Mouse (Mus musculus) midbrain, embryonic 12.5 days (tissue): Measurements from ENCODE around the gene Dhx16. TPM values are rescaled to one million over a fixed set of nuclear protein-coding genes. Genes with fewer than 3 reads are reported as not detected.

Experiments
- ATAC-seq: fragments of 200-750 bp; cut with Nextera tagmentation; 2 replicates; pipeline ENCODE4 v1.8.0; 2017; ENCODE audit warnings: low read depth, moderate TSS enrichment, moderate library complexity; ENCODE audit not compliant: low FRiP score
- H3K27ac ChIP-seq: fragments of 300-500 bp; sonication (generic); replicated peaks from 2 replicates; pipeline ENCODE4 v1.5.1; 2016; ENCODE audit warnings: mild to moderate bottlenecking
- H3K27me3 ChIP-seq: fragments of 300-500 bp; sonication (generic); 2 replicates; pipeline ENCODE4 v1.6.1; 2016; ENCODE audit warnings: mild to moderate bottlenecking
- H3K36me3 ChIP-seq: fragments of 300-500 bp; sonication (generic); 2 replicates; pipeline ENCODE4 v1.6.1; 2016
- H3K4me1 ChIP-seq: fragments of 300-500 bp; sonication (generic); 2 replicates; pipeline ENCODE4 v1.6.1; 2016
- H3K4me2 ChIP-seq: fragments of 300-500 bp; sonication (generic); replicated peaks from 2 replicates; pipeline ENCODE4 v1.6.1; 2016; ENCODE audit warnings: mild to moderate bottlenecking, moderate library complexity
- H3K4me3 ChIP-seq: fragments of 300-500 bp; sonication (generic); 2 replicates; pipeline ENCODE4 v1.5.1; 2016; ENCODE audit warnings: mild to moderate bottlenecking
- H3K9ac ChIP-seq: fragments of 300-500 bp; sonication (generic); replicated peaks from 2 replicates; pipeline ENCODE4 v1.6.1; 2016; ENCODE audit warnings: mild to moderate bottlenecking, moderate library complexity
- H3K9me3 ChIP-seq: fragments of 300-500 bp; sonication (generic); 2 replicates; pipeline ENCODE4 v1.6.1; 2016; ENCODE audit warnings: mild to moderate bottlenecking
- WGBS: fragments of 180-500 bp; shearing (Covaris S2); methylation state at CpG from one replicate; pipeline ENCODE4 v1.1.7; 2016; 5-methylcytosine and 5-hydroxymethylcytosine counted together
- polyA plus RNA-seq: library from polyadenylated mRNA; unstranded; fragments of >200 nt; fragmentation: Nextera tagmentation; extraction: Ambion mirVana; gene quantifications from 2 replicates; pipeline ENCODE4 v1.2.1, GENCODE M21; 2016

Dhx16 gene
- polyA plus RNA-seq, 1 experiment from 2014 or later = 48.2 TPM

GRCm38 (mm10) chr17:35873774-35874519, 5.7 kb upstream of the Dhx16 start:
- H3K9ac ChIP-seq = no peak overlapping the region; the same call in 1 of the 2 replicates
- H3K4me1 ChIP-seq = peaks cover 39% of the 10 kb centered on the region
- WGBS = 35% methylated on average over 21 of the region's 21 CpGs
- H3K4me3 ChIP-seq = peak overlapping the region; percentile 14; the same call in 1 of the 2 replicates
- 0 out of 2 replicates have a peak, but pooled peaks cover 5% of the 10 kb centered on the region for H3K9me3 ChIP-seq
- H3K27me3 ChIP-seq = no peaks in the 10 kb centered on the region
- peak overlapping the region; percentile 27 for H3K4me2 ChIP-seq
- peak overlapping the region; percentile 49; the same call in 1 of the 2 replicates for H3K27ac ChIP-seq
- peak; percentile 28 for ATAC-seq
- peaks cover 47% of the 10 kb centered on the region for H3K36me3 ChIP-seq

DNA sequence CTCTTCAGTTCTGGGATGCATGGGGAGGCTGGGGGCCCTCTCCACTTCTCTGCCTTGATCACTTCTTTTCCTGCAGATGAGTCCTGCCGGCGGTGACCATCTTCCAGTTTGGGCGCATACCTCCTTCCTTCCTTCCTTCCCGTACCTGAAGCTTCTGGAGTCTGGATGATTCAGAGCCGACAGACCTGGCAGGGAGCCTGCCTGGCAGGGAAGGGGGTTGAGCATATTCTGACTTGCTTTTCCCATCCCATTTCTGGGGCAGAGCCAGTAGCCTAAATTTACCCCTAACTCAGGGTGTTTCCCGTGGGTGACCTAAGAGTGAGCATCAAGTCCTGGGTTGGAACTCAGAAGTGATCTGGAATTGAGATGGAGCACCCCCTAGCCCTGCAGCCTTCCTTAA, 4.9 kb upstream of the Dhx16 start:
- ATAC-seq = no peak
- H3K27me3 ChIP-seq = no peaks in the 10 kb centered on the region
- peaks cover 33% of the 10 kb centered on the region for H3K4me1 ChIP-seq
- WGBS = 95% methylated on average over 6 of the region's 6 CpGs
- H3K36me3 ChIP-seq = peaks cover 47% of the 10 kb centered on the region
- no peak overlapping the region for H3K4me2 ChIP-seq
- 0 out of 2 replicates have a peak, but pooled peaks cover 5% of the 10 kb centered on the region for H3K9me3 ChIP-seq
- no peak overlapping the region for H3K9ac ChIP-seq
- H3K27ac ChIP-seq = no peak overlapping the region
- no peak overlapping the region for H3K4me3 ChIP-seq

DNA sequence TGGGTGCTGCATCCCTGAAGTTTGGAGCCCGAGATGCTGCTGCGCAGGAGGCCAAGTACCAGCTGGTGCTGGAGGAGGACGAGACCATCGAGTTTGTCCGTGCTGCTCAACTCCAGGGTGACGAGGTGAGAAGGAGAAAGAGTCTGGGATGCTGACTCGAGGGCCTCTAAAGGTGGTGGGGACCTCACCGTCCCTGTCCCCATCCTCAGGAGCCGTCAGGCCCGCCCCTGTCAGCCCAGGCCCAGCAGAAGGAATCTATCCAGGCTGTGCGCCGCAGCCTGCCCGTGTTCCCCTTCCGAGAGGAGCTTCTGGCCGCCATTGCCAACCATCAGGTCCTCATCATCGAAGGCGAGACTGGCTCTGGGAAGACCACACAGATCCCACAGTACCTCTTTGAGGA, 3.3 kb downstream of the Dhx16 start:
- Histone ChIP-seq H3K4me2 (no peak overlapping the region), H3K4me3 (no peak overlapping the region), H3K36me3 (peaks cover 64% of the 10 kb centered on the region), H3K27ac (no peak overlapping the region), H3K4me1 (peaks cover 15% of the 10 kb centered on the region), H3K27me3 (no peaks in the 10 kb centered on the region), H3K9ac (no peak overlapping the region), H3K9me3 (no peaks in the 10 kb centered on the region)
- no peak for ATAC-seq
- 93% methylated on average over 17 of the region's 17 CpGs for WGBS

DNA sequence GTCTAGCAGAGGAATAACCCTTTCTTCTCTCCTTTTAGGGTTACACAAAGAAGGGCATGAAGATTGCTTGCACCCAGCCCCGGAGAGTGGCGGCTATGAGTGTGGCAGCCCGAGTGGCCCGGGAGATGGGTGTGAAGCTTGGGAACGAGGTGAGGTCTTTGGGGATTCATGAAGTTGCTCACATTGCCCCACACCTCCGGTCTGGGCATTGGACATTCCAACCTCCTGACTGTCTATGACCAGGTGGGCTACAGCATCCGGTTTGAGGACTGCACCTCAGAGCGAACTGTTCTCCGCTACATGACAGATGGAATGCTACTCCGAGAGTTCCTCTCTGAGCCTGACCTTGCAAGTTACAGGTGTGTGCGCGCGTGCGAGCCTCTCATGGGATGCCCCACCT, 4.2 kb downstream of the Dhx16 start:
- peaks cover 73% of the 10 kb centered on the region for H3K36me3 ChIP-seq
- 96% methylated on average over 14 of the region's 14 CpGs for WGBS
- H3K4me1 ChIP-seq = peaks cover 15% of the 10 kb centered on the region
- H3K9ac ChIP-seq = no peak overlapping the region
- no peaks in the 10 kb centered on the region for H3K9me3 ChIP-seq
- H3K27me3 ChIP-seq = no peaks in the 10 kb centered on the region
- no peak overlapping the region for H3K27ac ChIP-seq
- no peak overlapping the region for H3K4me3 ChIP-seq
- no peak for ATAC-seq
- no peak overlapping the region for H3K4me2 ChIP-seq

DNA sequence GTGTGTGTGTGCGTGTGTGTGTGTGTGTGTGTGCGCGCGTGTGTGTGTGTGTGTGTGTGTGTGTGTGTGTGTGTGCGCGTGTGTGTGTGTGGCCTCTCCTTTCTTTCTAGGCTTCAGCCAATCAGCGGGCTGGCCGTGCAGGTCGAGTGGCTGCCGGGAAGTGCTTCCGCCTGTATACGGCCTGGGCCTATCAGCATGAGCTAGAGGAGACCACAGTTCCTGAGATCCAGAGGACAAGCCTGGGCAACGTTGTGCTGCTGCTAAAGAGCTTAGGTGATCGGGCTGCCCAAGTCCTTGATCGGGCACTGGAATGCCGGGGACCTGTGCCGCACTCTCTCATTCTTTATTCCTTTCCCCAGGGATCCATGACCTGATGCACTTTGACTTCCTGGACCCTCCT, 8.1 kb downstream of the Dhx16 start:
- Histone ChIP-seq H3K4me1 (no peaks in the 10 kb centered on the region), H3K27me3 (no peaks in the 10 kb centered on the region), H3K27ac (no peak overlapping the region), H3K4me2 (no peak overlapping the region), H3K9me3 (no peaks in the 10 kb centered on the region), H3K4me3 (no peak overlapping the region), H3K36me3 (peaks cover 97% of the 10 kb centered on the region), H3K9ac (no peak overlapping the region)
- WGBS = 92% methylated on average over 13 of the region's 17 CpGs
- ATAC-seq = no peak

- peak within 1 kb of the TSS; percentile 96 for H3K4me2 ChIP-seq
- H3K9me3 ChIP-seq = no peaks in the 10 kb centered on the region
- peak; percentile 95 for ATAC-seq
- H3K4me3 ChIP-seq = peak within 1 kb of the TSS; percentile 82
- peak within 1 kb of the TSS; percentile 85 for H3K9ac ChIP-seq
- H3K4me1 ChIP-seq = peaks cover 20% of the 10 kb centered on the region
- no peaks in the 10 kb centered on the region for H3K27me3 ChIP-seq
- WGBS = under 1% methylated on average over 71 of the region's 86 CpGs
- peak within 1 kb of the TSS; percentile 92 for H3K27ac ChIP-seq
- H3K36me3 ChIP-seq = peaks cover 62% of the 10 kb centered on the region
Measured at GRCm38 (mm10) chr17:35896781-35897643, 17.4 kb downstream of the Dhx16 start, which contains the start of gene 2310061I04Rik. TSS of gene 2310061I04Rik (minus strand) at chr17:35897431.

DNA sequence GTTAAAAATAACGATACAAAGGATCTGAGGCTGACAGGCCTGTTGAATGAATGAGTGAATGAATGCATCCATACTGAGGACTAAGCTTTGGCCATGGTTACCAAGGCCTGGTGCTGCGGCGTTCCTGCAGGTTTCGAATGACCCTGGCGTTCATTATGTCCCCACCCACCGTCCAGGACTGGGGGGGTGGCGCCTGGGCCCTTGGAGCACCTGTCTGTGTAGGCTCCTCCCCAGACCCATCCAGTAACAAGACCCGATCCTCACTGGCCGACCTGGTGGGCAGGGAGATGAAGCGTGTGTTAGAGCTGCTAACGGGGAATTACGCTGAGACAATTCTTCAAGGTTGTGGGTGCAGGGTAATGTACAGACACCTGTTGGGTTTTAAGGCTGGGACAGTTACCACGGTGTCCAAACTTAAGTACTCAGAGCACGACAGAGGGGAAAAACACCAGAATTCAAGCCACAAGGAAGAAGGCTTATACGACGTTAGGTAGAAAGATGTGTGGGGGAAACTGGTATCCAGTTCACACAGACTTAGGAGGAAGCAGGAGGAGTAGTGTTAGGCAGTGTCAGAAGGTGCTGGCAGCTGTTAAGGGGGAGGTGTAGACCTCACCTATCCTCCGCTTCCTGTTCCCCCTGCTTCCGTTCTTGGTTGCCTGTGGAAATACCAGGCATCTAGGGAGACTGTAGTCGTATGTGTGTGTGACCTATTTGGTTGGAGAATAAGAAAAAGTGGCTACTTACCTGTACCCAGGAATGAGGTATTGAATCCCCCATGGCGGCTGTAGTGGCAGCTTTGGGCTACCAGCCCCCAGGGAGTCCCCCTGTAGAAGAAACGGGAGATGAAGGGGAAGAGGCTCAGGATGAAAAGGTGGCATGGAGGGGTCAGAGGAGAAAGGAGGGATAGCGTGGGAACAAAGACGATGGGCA, 18.3 kb downstream of the Dhx16 start:
- Histone ChIP-seq H3K4me1 (peaks cover 20% of the 10 kb centered on the region), H3K9ac (peak overlapping the region; percentile 85), H3K36me3 (peaks cover 63% of the 10 kb centered on the region), H3K9me3 (no peaks in the 10 kb centered on the region), H3K4me3 (peak overlapping the region; percentile 82), H3K27ac (peak overlapping the region; percentile 55; the same call in 1 of the 2 replicates), H3K27me3 (no peaks in the 10 kb centered on the region), H3K4me2 (peak overlapping the region; percentile 96)
- WGBS = 45% methylated on average over 23 of the region's 23 CpGs
- ATAC-seq = peak; percentile 55

- Histone ChIP-seq H3K27ac (no peak overlapping the region), H3K4me3 (no peak overlapping the region), H3K4me2 (no peak overlapping the region), H3K9me3 (no peaks in the 10 kb centered on the region), H3K9ac (no peak overlapping the region), H3K27me3 (no peaks in the 10 kb centered on the region), H3K4me1 (peaks cover 18% of the 10 kb centered on the region), H3K36me3 (peaks cover 76% of the 10 kb centered on the region)
- 92% methylated on average over 3 of the region's 3 CpGs for WGBS
- no peak for ATAC-seq
Measured at GRCm38 (mm10) chr17:35900636-35901035, 21.0 kb downstream of the Dhx16 start.

- 91% methylated on average over 9 of the region's 9 CpGs for WGBS
Measured at GRCm38 (mm10) chr17:35903343-35903991, 23.8 kb downstream of the Dhx16 start.

DNA sequence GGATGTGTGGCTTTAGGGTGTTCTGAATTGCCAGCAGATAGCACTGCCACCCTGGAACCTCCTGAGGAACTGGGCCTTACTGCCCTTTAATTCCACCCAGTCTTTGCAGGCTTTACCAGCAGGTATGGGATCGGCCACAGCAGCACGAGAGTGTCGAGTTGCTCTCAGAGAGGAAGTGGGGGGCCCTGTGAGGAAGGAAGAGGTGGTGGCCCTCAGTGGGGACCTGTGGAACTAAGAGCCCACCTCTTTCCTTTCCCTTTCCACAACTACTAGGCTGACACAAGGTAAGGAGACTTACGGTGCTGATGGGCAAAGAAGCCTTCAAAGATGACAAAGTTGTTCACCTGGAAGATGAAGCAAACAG, 24.4 kb downstream of the Dhx16 start:
- 93% methylated on average over 4 of the region's 4 CpGs for WGBS
- H3K36me3 ChIP-seq = peaks cover 95% of the 10 kb centered on the region

More at GRCm38 (mm10) chr17:35903343-35903991, 23.8 kb downstream of the Dhx16 start:
- Histone ChIP-seq H3K9me3 (no peaks in the 10 kb centered on the region), H3K27ac (no peak overlapping the region), H3K36me3 (peaks cover 94% of the 10 kb centered on the region), H3K4me1 (peaks cover 7% of the 10 kb centered on the region), H3K4me3 (no peak overlapping the region), H3K4me2 (no peak overlapping the region), H3K9ac (no peak overlapping the region), H3K27me3 (no peaks in the 10 kb centered on the region)
- ATAC-seq = no peak

DNA sequence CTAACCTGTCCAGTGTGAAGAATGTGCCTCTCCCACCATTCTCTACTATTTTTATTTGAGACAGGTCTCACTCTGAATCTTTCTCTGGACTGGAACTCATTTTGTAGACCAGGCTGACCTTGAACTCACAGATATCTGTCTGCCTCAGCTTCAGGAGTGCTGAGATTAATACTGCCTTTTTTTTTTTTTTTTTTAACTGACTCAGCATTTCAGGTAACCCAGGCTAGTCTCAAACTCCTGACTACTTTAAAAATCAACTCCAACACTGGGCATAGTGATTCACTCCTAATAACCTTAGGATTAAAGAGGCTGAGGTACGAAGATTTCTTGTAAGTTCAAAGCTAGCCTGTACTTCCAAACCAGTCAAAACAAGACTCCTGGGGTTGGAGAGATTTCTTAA, 26.0 kb downstream of the Dhx16 start:
- WGBS = 92% methylated on average over 1 of the region's 1 CpGs
- Histone ChIP-seq H3K9ac (no peak overlapping the region), H3K4me3 (no peak overlapping the region), H3K4me2 (no peak overlapping the region), H3K9me3 (no peaks in the 10 kb centered on the region), H3K36me3 (peaks cover 79% of the 10 kb centered on the region), H3K27me3 (no peaks in the 10 kb centered on the region), H3K27ac (no peak overlapping the region), H3K4me1 (peaks cover 19% of the 10 kb centered on the region)
- no peak for ATAC-seq

More for the DNA sequence above, 24.4 kb downstream of the Dhx16 start:
- no peak overlapping the region for H3K27ac ChIP-seq
- H3K4me2 ChIP-seq = no peak overlapping the region
- H3K27me3 ChIP-seq = no peaks in the 10 kb centered on the region
- no peaks in the 10 kb centered on the region for H3K9me3 ChIP-seq
- ATAC-seq = no peak
- no peak overlapping the region for H3K9ac ChIP-seq
- peaks cover 12% of the 10 kb centered on the region for H3K4me1 ChIP-seq
- H3K4me3 ChIP-seq = no peak overlapping the region
